Mouse (Mus musculus): ENCODE results near the gene Cfap61. TPM values are rescaled to one million over a fixed set of nuclear protein-coding genes. Genes with fewer than 3 reads are reported as not detected.

The Cfap61 gene
- polyA plus RNA-seq, 1 experiment from 2014 or later: 1.3 TPM

DNA sequence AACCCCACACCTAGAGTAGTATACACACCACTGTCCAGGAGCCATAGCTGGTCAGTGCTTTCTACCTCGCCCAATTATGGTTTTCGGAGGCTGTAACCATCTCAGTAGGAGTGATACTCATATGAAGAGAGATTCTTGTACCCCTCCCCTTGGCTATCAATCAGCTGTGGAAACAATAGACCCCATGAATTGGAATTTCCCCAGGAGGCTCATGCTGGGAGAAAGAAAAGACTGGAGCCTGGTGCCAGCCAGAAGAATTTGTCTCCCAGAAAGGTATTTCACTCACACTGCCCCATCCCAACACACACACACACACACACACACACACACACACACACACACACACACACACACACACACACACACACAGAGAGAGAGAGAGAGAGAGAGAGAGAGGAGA lies 55.9 kb downstream of the Cfap61 start:
- 46% methylated on average over 2 of the region's 2 CpGs for WGBS
- Histone ChIP-seq H3K27me3 (replicated peaks; ENCODE audit: control insufficient read depth, insufficient read depth, low read length) (no peaks in the 10 kb centered on the region), H3K4me1 (replicated peaks; ENCODE audit: control insufficient read depth, insufficient read depth, low read length) (no peaks in the 10 kb centered on the region), H3K9ac (replicated peaks; ENCODE audit: low read depth, low read length) (no peak overlapping the region), H3K9me3 (ENCODE audit: control insufficient read depth, low read length) (no peaks in the 10 kb centered on the region), H3K36me3 (ENCODE audit: control insufficient read depth, insufficient read depth) (no peaks in the 10 kb centered on the region), H3K27ac (ENCODE audit: low read length) (no peak overlapping the region), H3K4me2 (ENCODE audit: low read length) (no peak overlapping the region), H3K4me3 (replicated peaks; ENCODE audit: low read length) (no peak overlapping the region)
- no peak for ATAC-seq

DNA sequence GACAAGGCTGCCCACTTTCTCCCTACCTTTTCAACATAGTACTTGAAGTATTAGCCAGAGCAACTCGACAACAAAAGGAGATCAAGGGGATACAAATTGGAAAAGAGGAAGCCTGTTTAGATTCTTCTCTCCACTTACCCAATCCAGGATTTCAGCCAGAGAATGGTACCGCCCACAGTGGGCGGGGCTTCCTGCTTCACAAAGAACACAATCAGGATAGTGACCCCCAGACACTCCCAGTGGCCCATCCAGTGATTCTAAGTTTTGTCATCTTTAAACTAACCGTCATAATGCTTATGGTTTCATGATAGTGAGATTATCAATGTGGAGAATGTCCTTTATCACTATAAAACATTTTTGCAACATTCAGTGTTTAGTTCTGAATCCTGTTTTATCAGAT lies 61.9 kb downstream of the Cfap61 start:
- no peak for ATAC-seq

DNA sequence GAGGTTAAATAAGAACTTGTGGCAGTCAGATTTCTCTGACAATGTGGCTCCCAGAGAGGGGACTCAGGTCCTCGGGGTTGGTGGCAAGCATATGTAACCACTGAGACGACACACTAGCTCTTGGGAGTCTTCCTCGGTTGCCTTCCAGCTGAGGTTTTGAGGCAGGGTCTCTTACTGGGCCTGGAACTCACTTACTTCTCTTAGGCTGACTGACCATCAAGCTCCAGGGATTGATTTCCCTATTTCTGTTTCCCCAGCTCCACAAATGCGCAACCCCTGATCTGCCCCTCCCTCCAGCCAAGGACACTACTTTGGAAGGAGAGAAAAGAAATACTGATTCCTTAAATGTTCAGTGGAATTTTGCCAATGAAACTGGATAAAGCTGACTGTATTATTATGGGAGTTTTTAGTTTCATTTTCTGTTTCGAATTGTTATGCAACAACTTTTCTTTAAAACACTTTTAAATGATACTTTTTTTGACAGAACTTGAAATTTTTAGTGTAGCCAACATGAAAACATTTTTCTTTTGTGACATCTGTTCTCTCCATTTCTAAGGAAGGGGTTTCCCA lies 63.5 kb downstream of the Cfap61 start:
- Histone ChIP-seq H3K4me2 (ENCODE audit: low read length) (no peak overlapping the region), H3K27ac (ENCODE audit: low read length) (no peak overlapping the region), H3K4me3 (replicated peaks; ENCODE audit: low read length) (no peak overlapping the region), H3K9ac (replicated peaks; ENCODE audit: low read depth, low read length) (no peak overlapping the region), H3K27me3 (replicated peaks; ENCODE audit: control insufficient read depth, insufficient read depth, low read length) (no peaks in the 10 kb centered on the region), H3K9me3 (ENCODE audit: control insufficient read depth, low read length) (no peaks in the 10 kb centered on the region), H3K36me3 (ENCODE audit: control insufficient read depth, insufficient read depth) (no peaks in the 10 kb centered on the region), H3K4me1 (replicated peaks; ENCODE audit: control insufficient read depth, insufficient read depth, low read length) (no peaks in the 10 kb centered on the region)
- no peak for ATAC-seq
- WGBS: 88% methylated on average over 5 of the region's 5 CpGs

More for the DNA sequence above, 61.9 kb downstream of the Cfap61 start:
- Histone ChIP-seq H3K27ac (ENCODE audit: low read length) (no peak overlapping the region), H3K27me3 (replicated peaks; ENCODE audit: control insufficient read depth, insufficient read depth, low read length) (no peaks in the 10 kb centered on the region), H3K4me2 (ENCODE audit: low read length) (no peak overlapping the region), H3K9me3 (ENCODE audit: control insufficient read depth, low read length) (no peaks in the 10 kb centered on the region), H3K9ac (replicated peaks; ENCODE audit: low read depth, low read length) (no peak overlapping the region), H3K4me1 (replicated peaks; ENCODE audit: control insufficient read depth, insufficient read depth, low read length) (no peaks in the 10 kb centered on the region), H3K36me3 (ENCODE audit: control insufficient read depth, insufficient read depth) (no peaks in the 10 kb centered on the region), H3K4me3 (replicated peaks; ENCODE audit: low read length) (no peak overlapping the region)
- WGBS: 62% methylated on average over 4 of the region's 4 CpGs

DNA sequence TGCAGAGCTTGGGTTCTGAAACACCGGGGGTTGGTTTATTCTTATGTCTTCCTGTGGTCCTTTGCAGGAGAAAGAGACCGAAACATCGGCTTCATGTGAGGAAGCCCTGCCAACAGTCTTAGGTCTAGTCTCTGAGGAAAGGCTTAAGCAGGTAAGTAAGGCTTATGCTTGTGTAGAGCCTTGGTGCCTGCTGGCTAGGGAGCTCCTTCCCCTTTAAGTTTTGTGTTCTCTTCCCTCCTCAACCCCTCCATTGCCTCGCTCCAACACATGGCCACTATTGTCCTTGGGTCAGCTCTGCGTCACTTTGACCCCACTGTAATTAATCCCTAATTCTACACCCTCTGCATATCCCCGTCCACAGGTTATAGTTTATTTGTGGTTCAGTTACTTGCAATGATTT lies 74.2 kb downstream of the Cfap61 start:
- H3K4me2 ChIP-seq (ENCODE audit: low read length): no peak overlapping the region
- H3K27ac ChIP-seq (ENCODE audit: low read length): no peak overlapping the region
- H3K4me3 ChIP-seq (replicated peaks; ENCODE audit: low read length): no peak overlapping the region
- H3K9ac ChIP-seq (replicated peaks; ENCODE audit: low read depth, low read length): no peak overlapping the region
- no peaks in the 10 kb centered on the region for H3K27me3 ChIP-seq (replicated peaks; ENCODE audit: control insufficient read depth, insufficient read depth, low read length)
- H3K9me3 ChIP-seq (ENCODE audit: control insufficient read depth, low read length): no peaks in the 10 kb centered on the region
- ATAC-seq: no peak
- H3K36me3 ChIP-seq (ENCODE audit: control insufficient read depth, insufficient read depth): no peaks in the 10 kb centered on the region
- H3K4me1 ChIP-seq (replicated peaks; ENCODE audit: control insufficient read depth, insufficient read depth, low read length): no peaks in the 10 kb centered on the region
- WGBS: 87% methylated on average over 6 of the region's 6 CpGs

DNA sequence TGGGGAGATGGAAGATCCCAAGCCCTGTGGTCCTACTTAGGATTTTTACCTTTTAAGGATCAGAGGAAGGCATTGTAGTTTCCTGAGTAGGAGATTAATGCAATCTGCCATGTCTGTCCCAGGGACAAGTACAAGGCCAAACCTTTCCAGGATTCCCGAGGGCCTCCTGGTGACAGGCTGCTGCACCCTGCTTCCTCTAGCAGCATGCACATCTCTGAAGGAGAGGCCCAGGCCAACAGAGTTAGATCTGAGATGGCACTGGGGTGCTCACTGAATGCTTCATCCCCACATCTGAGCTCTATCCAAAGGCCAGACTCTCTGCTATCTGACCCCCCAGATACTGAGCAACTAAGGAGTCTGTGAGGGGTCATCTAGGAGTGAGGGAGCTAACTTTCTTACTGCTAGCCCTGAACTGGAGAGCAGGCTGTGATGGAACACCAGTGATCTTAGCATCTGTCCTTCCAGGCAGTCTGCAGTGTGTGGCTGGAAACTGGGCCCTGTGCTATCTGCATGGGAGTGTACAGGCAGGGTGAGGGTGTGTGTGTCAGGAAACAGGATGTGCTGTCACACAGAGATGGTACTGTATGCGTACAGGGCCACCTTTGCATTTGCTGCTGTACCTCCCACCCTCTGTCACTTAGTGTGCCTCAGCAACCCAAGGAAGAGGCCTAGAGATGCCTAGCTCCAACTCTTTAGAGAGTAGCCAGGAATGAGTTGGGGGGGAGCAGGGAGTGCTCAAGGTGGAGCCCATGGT lies 75.2 kb downstream of the Cfap61 start:
- Histone ChIP-seq H3K27ac (ENCODE audit: low read length) (no peak overlapping the region), H3K36me3 (ENCODE audit: control insufficient read depth, insufficient read depth) (no peaks in the 10 kb centered on the region), H3K4me2 (ENCODE audit: low read length) (no peak overlapping the region), H3K4me1 (replicated peaks; ENCODE audit: control insufficient read depth, insufficient read depth, low read length) (no peaks in the 10 kb centered on the region), H3K9me3 (ENCODE audit: control insufficient read depth, low read length) (no peaks in the 10 kb centered on the region), H3K4me3 (replicated peaks; ENCODE audit: low read length) (no peak overlapping the region), H3K27me3 (replicated peaks; ENCODE audit: control insufficient read depth, insufficient read depth, low read length) (no peaks in the 10 kb centered on the region), H3K9ac (replicated peaks; ENCODE audit: low read depth, low read length) (no peak overlapping the region)
- WGBS: 79% methylated on average over 2 of the region's 2 CpGs
- no peak for ATAC-seq

DNA sequence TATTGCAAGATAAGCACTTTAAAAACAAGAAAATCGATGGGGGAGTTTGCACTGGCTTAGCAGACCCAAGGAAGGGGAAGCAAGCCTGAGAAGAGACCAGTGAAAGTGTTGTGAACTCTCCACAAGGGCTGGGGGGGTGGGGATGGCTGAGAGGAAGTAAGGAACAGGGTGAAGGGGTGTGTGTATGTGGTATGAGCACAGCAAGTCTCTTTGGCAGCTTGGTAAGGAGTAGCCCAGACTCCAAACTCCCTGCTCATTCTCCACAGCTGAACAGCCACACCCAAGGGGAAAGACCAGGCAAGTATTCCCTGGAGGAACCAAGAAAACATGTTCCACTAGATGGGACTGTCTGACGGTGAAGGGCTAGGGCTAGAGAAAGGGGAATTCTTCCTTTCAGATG lies 76.2 kb downstream of the Cfap61 start:
- ATAC-seq: no peak
- Histone ChIP-seq H3K36me3 (ENCODE audit: control insufficient read depth, insufficient read depth) (no peaks in the 10 kb centered on the region), H3K4me2 (ENCODE audit: low read length) (no peak overlapping the region), H3K9ac (replicated peaks; ENCODE audit: low read depth, low read length) (no peak overlapping the region), H3K4me3 (replicated peaks; ENCODE audit: low read length) (no peak overlapping the region), H3K27ac (ENCODE audit: low read length) (no peak overlapping the region), H3K9me3 (ENCODE audit: control insufficient read depth, low read length) (no peaks in the 10 kb centered on the region), H3K27me3 (replicated peaks; ENCODE audit: control insufficient read depth, insufficient read depth, low read length) (no peaks in the 10 kb centered on the region), H3K4me1 (replicated peaks; ENCODE audit: control insufficient read depth, insufficient read depth, low read length) (peaks cover 6% of the 10 kb centered on the region)
- WGBS: 46% methylated on average over 2 of the region's 2 CpGs

DNA sequence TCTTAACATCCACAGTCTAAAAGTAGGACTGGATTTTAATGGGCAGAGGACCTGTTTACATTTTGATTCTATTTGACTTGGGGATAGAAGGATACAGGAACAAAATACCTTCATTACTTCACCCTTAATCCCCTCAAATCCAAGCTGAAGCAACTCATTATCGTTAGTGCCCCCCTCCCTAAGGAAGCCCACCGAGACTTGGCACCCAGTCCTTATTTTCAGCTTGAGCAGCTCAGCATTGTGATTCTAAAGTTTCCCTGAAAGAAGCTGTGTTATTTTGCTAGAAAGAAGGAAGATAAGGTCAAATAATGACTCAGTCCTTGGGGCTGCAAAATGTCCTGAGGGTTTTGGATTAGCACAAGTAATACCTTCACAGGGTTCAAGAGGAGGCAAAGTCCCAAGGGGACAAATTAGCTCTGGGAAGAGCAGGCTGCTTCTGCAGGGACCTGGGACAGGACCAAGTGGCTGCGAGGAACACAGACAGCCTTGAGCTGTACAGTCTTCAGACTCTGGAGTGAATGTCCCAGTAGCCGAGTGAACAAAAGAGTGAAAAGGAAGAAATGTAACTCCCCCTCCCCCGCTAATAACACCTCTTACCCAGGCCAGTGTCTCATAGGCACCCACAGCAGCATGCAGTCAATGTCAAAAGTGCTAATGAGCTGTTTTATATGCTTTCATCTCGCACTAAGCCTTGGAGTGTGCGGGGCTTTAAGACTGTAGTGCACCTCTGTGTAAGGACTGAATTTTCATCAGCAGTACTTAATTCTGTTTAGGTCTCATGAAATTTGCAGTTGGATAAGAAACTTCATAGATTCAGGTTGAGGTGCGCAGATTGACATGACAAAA lies 81.0 kb downstream of the Cfap61 start:
- Histone ChIP-seq H3K4me1 (replicated peaks; ENCODE audit: control insufficient read depth, insufficient read depth, low read length) (peaks cover 13% of the 10 kb centered on the region), H3K4me2 (ENCODE audit: low read length) (no peak overlapping the region), H3K4me3 (replicated peaks; ENCODE audit: low read length) (no peak overlapping the region), H3K27ac (ENCODE audit: low read length) (no peak overlapping the region; the same call in 1 of the 2 replicates), H3K9me3 (ENCODE audit: control insufficient read depth, low read length) (no peaks in the 10 kb centered on the region), H3K9ac (replicated peaks; ENCODE audit: low read depth, low read length) (no peak overlapping the region), H3K27me3 (replicated peaks; ENCODE audit: control insufficient read depth, insufficient read depth, low read length) (no peaks in the 10 kb centered on the region), H3K36me3 (ENCODE audit: control insufficient read depth, insufficient read depth) (no peaks in the 10 kb centered on the region)
- WGBS: 11% methylated on average over 8 of the region's 8 CpGs
- ATAC-seq: peak; percentile 87

DNA sequence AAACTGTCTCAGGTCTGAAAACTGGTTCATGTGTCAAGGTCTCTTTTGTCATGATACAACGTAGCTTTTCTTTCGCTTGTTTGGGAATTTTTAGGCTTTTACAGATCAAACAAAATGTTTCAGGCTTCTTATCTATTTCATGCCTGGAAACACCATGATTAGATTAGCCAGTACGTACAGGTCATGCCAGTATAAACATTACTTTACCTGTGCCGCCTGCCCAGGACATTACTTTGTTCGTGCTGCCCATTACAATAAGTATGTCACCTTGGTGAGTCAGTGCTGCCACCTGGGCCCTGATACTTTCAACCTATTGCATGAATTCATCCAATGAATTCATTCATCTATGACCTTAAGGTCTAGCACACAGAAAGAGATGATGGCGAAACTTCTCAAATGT lies 88.3 kb downstream of the Cfap61 start:
- Histone ChIP-seq H3K4me3 (replicated peaks; ENCODE audit: low read length) (no peak overlapping the region), H3K36me3 (ENCODE audit: control insufficient read depth, insufficient read depth) (no peaks in the 10 kb centered on the region), H3K4me1 (replicated peaks; ENCODE audit: control insufficient read depth, insufficient read depth, low read length) (no peaks in the 10 kb centered on the region), H3K4me2 (ENCODE audit: low read length) (no peak overlapping the region), H3K9me3 (ENCODE audit: control insufficient read depth, low read length) (no peaks in the 10 kb centered on the region), H3K27me3 (replicated peaks; ENCODE audit: control insufficient read depth, insufficient read depth, low read length) (no peaks in the 10 kb centered on the region), H3K27ac (ENCODE audit: low read length) (no peak overlapping the region), H3K9ac (replicated peaks; ENCODE audit: low read depth, low read length) (no peak overlapping the region)
- ATAC-seq: no peak
- 96% methylated on average over 6 of the region's 6 CpGs for WGBS

DNA sequence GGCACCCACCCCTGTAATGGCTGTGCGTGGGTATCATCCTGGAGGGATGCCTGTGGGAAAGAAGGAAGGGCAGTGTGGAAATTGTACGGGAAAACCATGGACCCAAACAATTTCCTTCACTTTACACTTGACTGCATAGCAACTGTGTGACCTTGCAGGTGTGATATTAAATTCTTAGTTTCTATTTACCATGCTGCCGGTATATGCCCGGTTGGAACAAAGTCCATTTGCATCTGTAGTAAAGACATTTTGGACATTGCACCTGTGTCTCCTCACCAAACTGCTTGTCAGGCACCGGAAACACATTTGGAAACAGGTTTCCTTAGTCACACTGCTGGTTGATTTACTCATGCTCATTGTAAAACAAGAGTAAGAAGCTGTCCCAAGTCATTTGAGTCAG lies 109.1 kb downstream of the Cfap61 start:
- Histone ChIP-seq H3K4me2 (ENCODE audit: low read length) (no peak overlapping the region), H3K27ac (ENCODE audit: low read length) (no peak overlapping the region), H3K36me3 (ENCODE audit: control insufficient read depth, insufficient read depth) (no peaks in the 10 kb centered on the region), H3K4me3 (replicated peaks; ENCODE audit: low read length) (no peak overlapping the region), H3K9me3 (ENCODE audit: control insufficient read depth, low read length) (no peaks in the 10 kb centered on the region), H3K4me1 (replicated peaks; ENCODE audit: control insufficient read depth, insufficient read depth, low read length) (peaks cover 16% of the 10 kb centered on the region), H3K9ac (replicated peaks; ENCODE audit: low read depth, low read length) (no peak overlapping the region), H3K27me3 (replicated peaks; ENCODE audit: control insufficient read depth, insufficient read depth, low read length) (no peaks in the 10 kb centered on the region)
- no peak for ATAC-seq
- 96% methylated on average over 5 of the region's 5 CpGs for WGBS
